Mouse (Mus musculus): Measurements from ENCODE around the gene Gm30302. TPM values are rescaled to one million over a fixed set of nuclear protein-coding genes. Genes with fewer than 3 reads are reported as not detected.

Gm30302 gene
- not detected in 2 replicates for polyA plus RNA-seq (2015; fragmentation: Nextera tagmentation; extraction: Ambion mirVana)

- 100% methylated on average over 1 of the region's 1 CpGs for WGBS
- Histone ChIP-seq H3K36me3 (ENCODE audit: control insufficient read depth, insufficient read depth, low read length) (no peaks in the 10 kb centered on the region), H3K27me3 (ENCODE audit: control insufficient read depth, insufficient read depth, low read depth, low read length) (no peaks in the 10 kb centered on the region), H3K9ac (ENCODE audit: low read length) (no peak within 1 kb of the TSS), H3K4me2 (ENCODE audit: low read depth, low read length) (no peak within 1 kb of the TSS), H3K4me3 (ENCODE audit: low read length) (no peak within 1 kb of the TSS), H3K9me3 (ENCODE audit: control insufficient read depth, low read length) (no peaks in the 10 kb centered on the region), H3K4me1 (replicated peaks; ENCODE audit: control insufficient read depth, insufficient read depth, low read length) (no peaks in the 10 kb centered on the region), H3K27ac (ENCODE audit: low read length) (no peak within 1 kb of the TSS)
- no peak for ATAC-seq (ENCODE audit: low read depth)
Observed at GRCm38 (mm10) chr13:49798901-49799300, at the start of gene Gm30302. Gene Gm30302, minus strand, starts transcription at chr13:49799001.

GRCm38 (mm10) chr13:49846751-49847150, 48.0 kb upstream of the Gm30302 start:
- WGBS: 37% methylated on average over 3 of the region's 3 CpGs

GRCm38 (mm10) chr13:49846141-49846540, 47.3 kb upstream of the Gm30302 start:
- 70% methylated on average over 3 of the region's 3 CpGs for whole genome bisulfite sequencing
- no peaks in the 10 kb centered on the region for H3K4me1 ChIP-seq (replicated peaks; ENCODE audit: control insufficient read depth, insufficient read depth, low read length)
- H3K9me3 ChIP-seq (ENCODE audit: control insufficient read depth, low read length): no peaks in the 10 kb centered on the region
- H3K4me2 ChIP-seq (ENCODE audit: low read depth, low read length): no peak overlapping the region
- H3K27me3 ChIP-seq (ENCODE audit: control insufficient read depth, insufficient read depth, low read depth, low read length): no peaks in the 10 kb centered on the region
- ATAC-seq (ENCODE audit: low read depth): no peak
- no peak overlapping the region for H3K27ac ChIP-seq (ENCODE audit: low read length)
- no peak overlapping the region for H3K4me3 ChIP-seq (ENCODE audit: low read length)
- H3K36me3 ChIP-seq (ENCODE audit: control insufficient read depth, insufficient read depth, low read length): no peaks in the 10 kb centered on the region
- H3K9ac ChIP-seq (ENCODE audit: low read length): no peak overlapping the region

More at GRCm38 (mm10) chr13:49846751-49847150, 48.0 kb upstream of the Gm30302 start:
- no peak for ATAC-seq (ENCODE audit: low read depth)
- Histone ChIP-seq H3K4me1 (replicated peaks; ENCODE audit: control insufficient read depth, insufficient read depth, low read length) (no peaks in the 10 kb centered on the region), H3K4me2 (ENCODE audit: low read depth, low read length) (no peak overlapping the region), H3K27me3 (ENCODE audit: control insufficient read depth, insufficient read depth, low read depth, low read length) (no peaks in the 10 kb centered on the region), H3K36me3 (ENCODE audit: control insufficient read depth, insufficient read depth, low read length) (no peaks in the 10 kb centered on the region), H3K27ac (ENCODE audit: low read length) (no peak overlapping the region), H3K4me3 (ENCODE audit: low read length) (no peak overlapping the region), H3K9ac (ENCODE audit: low read length) (no peak overlapping the region), H3K9me3 (ENCODE audit: control insufficient read depth, low read length) (no peaks in the 10 kb centered on the region)

- H3K4me2 ChIP-seq (ENCODE audit: low read depth, low read length): no peak overlapping the region
- no peaks in the 10 kb centered on the region for H3K36me3 ChIP-seq (ENCODE audit: control insufficient read depth, insufficient read depth, low read length)
- H3K27me3 ChIP-seq (ENCODE audit: control insufficient read depth, insufficient read depth, low read depth, low read length): no peaks in the 10 kb centered on the region
- no peaks in the 10 kb centered on the region for H3K4me1 ChIP-seq (replicated peaks; ENCODE audit: control insufficient read depth, insufficient read depth, low read length)
- no peak overlapping the region for H3K4me3 ChIP-seq (ENCODE audit: low read length)
- no peak overlapping the region for H3K9ac ChIP-seq (ENCODE audit: low read length)
- H3K9me3 ChIP-seq (ENCODE audit: control insufficient read depth, low read length): no peaks in the 10 kb centered on the region
- no peak for ATAC-seq (ENCODE audit: low read depth)
- 82% methylated on average over 3 of the region's 3 CpGs for WGBS
- H3K27ac ChIP-seq (ENCODE audit: low read length): no peak overlapping the region
Observed at GRCm38 (mm10) chr13:49845663-49846062, 46.9 kb upstream of the Gm30302 start.

- no peak overlapping the region for H3K9ac ChIP-seq (ENCODE audit: low read length)
- H3K9me3 ChIP-seq (ENCODE audit: control insufficient read depth, low read length): no peaks in the 10 kb centered on the region
- H3K36me3 ChIP-seq (ENCODE audit: control insufficient read depth, insufficient read depth, low read length): no peaks in the 10 kb centered on the region
- WGBS: 83% methylated on average over 5 of the region's 5 CpGs
- no peak overlapping the region for H3K4me2 ChIP-seq (ENCODE audit: low read depth, low read length)
- no peaks in the 10 kb centered on the region for H3K27me3 ChIP-seq (ENCODE audit: control insufficient read depth, insufficient read depth, low read depth, low read length)
- ATAC-seq (ENCODE audit: low read depth): no peak
- H3K27ac ChIP-seq (ENCODE audit: low read length): no peak overlapping the region
- H3K4me1 ChIP-seq (replicated peaks; ENCODE audit: control insufficient read depth, insufficient read depth, low read length): no peaks in the 10 kb centered on the region
- H3K4me3 ChIP-seq (ENCODE audit: low read length): no peak overlapping the region
Observed at GRCm38 (mm10) chr13:49844071-49844470, 45.3 kb upstream of the Gm30302 start.

- no peak overlapping the region for H3K4me2 ChIP-seq (ENCODE audit: low read depth, low read length)
- no peak overlapping the region for H3K4me3 ChIP-seq (ENCODE audit: low read length)
- no peak overlapping the region for H3K9ac ChIP-seq (ENCODE audit: low read length)
- no peaks in the 10 kb centered on the region for H3K27me3 ChIP-seq (ENCODE audit: control insufficient read depth, insufficient read depth, low read depth, low read length)
- no peak for ATAC-seq (ENCODE audit: low read depth)
- H3K9me3 ChIP-seq (ENCODE audit: control insufficient read depth, low read length): no peaks in the 10 kb centered on the region
- no peaks in the 10 kb centered on the region for H3K36me3 ChIP-seq (ENCODE audit: control insufficient read depth, insufficient read depth, low read length)
- H3K4me1 ChIP-seq (replicated peaks; ENCODE audit: control insufficient read depth, insufficient read depth, low read length): no peaks in the 10 kb centered on the region
- H3K27ac ChIP-seq (ENCODE audit: low read length): no peak overlapping the region
Observed at GRCm38 (mm10) chr13:49841186-49841585, 42.4 kb upstream of the Gm30302 start.

- H3K4me1 ChIP-seq (replicated peaks; ENCODE audit: control insufficient read depth, insufficient read depth, low read length): no peaks in the 10 kb centered on the region
- WGBS: 76% methylated on average over 3 of the region's 3 CpGs
- H3K9me3 ChIP-seq (ENCODE audit: control insufficient read depth, low read length): no peaks in the 10 kb centered on the region
- no peak overlapping the region for H3K9ac ChIP-seq (ENCODE audit: low read length)
- no peaks in the 10 kb centered on the region for H3K27me3 ChIP-seq (ENCODE audit: control insufficient read depth, insufficient read depth, low read depth, low read length)
- no peak overlapping the region for H3K4me3 ChIP-seq (ENCODE audit: low read length)
- ATAC-seq (ENCODE audit: low read depth): no peak
- no peak overlapping the region for H3K4me2 ChIP-seq (ENCODE audit: low read depth, low read length)
- no peaks in the 10 kb centered on the region for H3K36me3 ChIP-seq (ENCODE audit: control insufficient read depth, insufficient read depth, low read length)
- no peak overlapping the region for H3K27ac ChIP-seq (ENCODE audit: low read length)
Observed at GRCm38 (mm10) chr13:49830355-49830754, 31.6 kb upstream of the Gm30302 start.

- no peak overlapping the region for H3K4me3 ChIP-seq (ENCODE audit: low read length)
- H3K4me2 ChIP-seq (ENCODE audit: low read depth, low read length): no peak overlapping the region
- ATAC-seq (ENCODE audit: low read depth): no peak
- WGBS: 70% methylated on average over 4 of the region's 4 CpGs
- no peaks in the 10 kb centered on the region for H3K27me3 ChIP-seq (ENCODE audit: control insufficient read depth, insufficient read depth, low read depth, low read length)
- H3K9me3 ChIP-seq (ENCODE audit: control insufficient read depth, low read length): no peaks in the 10 kb centered on the region
- H3K27ac ChIP-seq (ENCODE audit: low read length): no peak overlapping the region
- no peaks in the 10 kb centered on the region for H3K36me3 ChIP-seq (ENCODE audit: control insufficient read depth, insufficient read depth, low read length)
- H3K9ac ChIP-seq (ENCODE audit: low read length): no peak overlapping the region
- no peaks in the 10 kb centered on the region for H3K4me1 ChIP-seq (replicated peaks; ENCODE audit: control insufficient read depth, insufficient read depth, low read length)
Observed at GRCm38 (mm10) chr13:49825300-49825699, 26.5 kb upstream of the Gm30302 start.

GRCm38 (mm10) chr13:49814958-49815357, 16.2 kb upstream of the Gm30302 start:
- H3K27ac ChIP-seq (ENCODE audit: low read length): no peak overlapping the region
- H3K4me2 ChIP-seq (ENCODE audit: low read depth, low read length): no peak overlapping the region
- no peak for ATAC-seq (ENCODE audit: low read depth)
- no peaks in the 10 kb centered on the region for H3K4me1 ChIP-seq (replicated peaks; ENCODE audit: control insufficient read depth, insufficient read depth, low read length)
- no peak overlapping the region for H3K9ac ChIP-seq (ENCODE audit: low read length)
- H3K9me3 ChIP-seq (ENCODE audit: control insufficient read depth, low read length): no peaks in the 10 kb centered on the region
- 75% methylated on average over 3 of the region's 3 CpGs for WGBS
- no peak overlapping the region for H3K4me3 ChIP-seq (ENCODE audit: low read length)
- no peaks in the 10 kb centered on the region for H3K27me3 ChIP-seq (ENCODE audit: control insufficient read depth, insufficient read depth, low read depth, low read length)
- H3K36me3 ChIP-seq (ENCODE audit: control insufficient read depth, insufficient read depth, low read length): no peaks in the 10 kb centered on the region

- no peak for ATAC-seq (ENCODE audit: low read depth)
Observed at GRCm38 (mm10) chr13:49814420-49814819, 15.6 kb upstream of the Gm30302 start.

More at GRCm38 (mm10) chr13:49814420-49814819, 15.6 kb upstream of the Gm30302 start:
- Histone ChIP-seq H3K4me3 (ENCODE audit: low read length) (no peak overlapping the region), H3K27me3 (ENCODE audit: control insufficient read depth, insufficient read depth, low read depth, low read length) (no peaks in the 10 kb centered on the region), H3K4me2 (ENCODE audit: low read depth, low read length) (no peak overlapping the region), H3K36me3 (ENCODE audit: control insufficient read depth, insufficient read depth, low read length) (no peaks in the 10 kb centered on the region), H3K9me3 (ENCODE audit: control insufficient read depth, low read length) (no peaks in the 10 kb centered on the region), H3K27ac (ENCODE audit: low read length) (no peak overlapping the region), H3K4me1 (replicated peaks; ENCODE audit: control insufficient read depth, insufficient read depth, low read length) (no peaks in the 10 kb centered on the region), H3K9ac (ENCODE audit: low read length) (no peak overlapping the region)
- WGBS: 88% methylated on average over 4 of the region's 4 CpGs
